8 mouse cellular contexts compared by ENCODE assay signal in the genomic region with DNA sequence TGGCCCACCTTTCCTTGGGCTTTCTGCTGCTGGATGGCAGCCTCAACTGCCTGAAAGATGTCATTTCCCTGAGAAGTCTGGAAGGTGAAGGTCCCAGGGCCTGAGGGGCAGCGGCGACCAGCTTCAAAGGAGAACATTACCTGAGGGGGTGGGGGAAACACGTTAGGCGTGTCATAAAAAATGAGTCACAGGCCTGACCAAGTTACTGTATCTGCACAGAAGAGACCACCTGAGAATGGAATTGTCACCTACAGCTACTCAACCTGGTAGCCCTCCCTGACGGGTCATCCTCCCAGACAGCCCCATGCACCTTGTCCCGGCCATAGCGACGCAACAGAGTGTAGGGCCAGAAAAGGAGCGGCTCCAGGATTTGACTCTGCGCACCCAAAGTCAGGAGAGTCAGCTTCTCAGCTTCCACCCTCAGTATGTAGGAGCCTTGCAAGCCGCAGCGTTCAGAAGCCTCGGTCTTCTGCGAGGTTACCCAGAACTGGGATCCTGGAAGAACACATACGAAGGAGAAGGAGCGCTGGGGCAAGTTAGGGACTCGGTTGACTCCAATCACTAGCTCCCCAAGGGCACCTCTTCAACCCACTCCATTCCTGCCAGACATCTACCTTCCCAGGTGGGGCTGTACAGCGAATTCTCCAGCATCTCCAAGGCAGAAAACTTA. TPM values are rescaled to one million over a fixed set of nuclear protein-coding genes. Genes with fewer than 3 reads are reported as not detected.
DNase-seq lines count a peak whose midpoint lies in the region; ATAC-seq and TF ChIP-seq lines count a peak whose summit lies in the region.

No protein-coding gene starts in this region.

- TF ChIP-seq CTCF in lung, adult 2 months (IDR thresholded peaks at IDR 0.05; ENCODE audit: insufficient read depth, low read length): no peak
- no peak for TF ChIP-seq CTCF in intestine, postnatal 0 days (IDR thresholded peaks at IDR 0.05; ENCODE audit: low read depth)

- H3K4me2 ChIP-seq in embryonic facial prominence, embryonic 14.5 days (ENCODE audit: low read depth, low read length): peak overlapping the region; percentile 63
- H3K4me2 ChIP-seq in intestine, postnatal 0 days (replicated peaks; ENCODE audit: low read depth): peak overlapping the region; percentile 90
- H3K4me2 ChIP-seq in neural tube, embryonic 14.5 days (ENCODE audit: low read depth, low read length): peak overlapping the region; percentile 80

- H3K4me3 ChIP-seq in lung, adult 2 months (replicated peaks; ENCODE audit: extremely low read depth, low read depth, low read length): peak overlapping the region; percentile 67
- H3K4me3 ChIP-seq in embryonic facial prominence, embryonic 14.5 days (ENCODE audit: low read depth, low read length): peak overlapping the region; percentile 56
- peak overlapping the region; percentile 76 for H3K4me3 ChIP-seq in intestine, postnatal 0 days (ENCODE audit: low read depth, low read length)
- H3K4me3 ChIP-seq in neural tube, embryonic 14.5 days (ENCODE audit: low read depth, low read length): peak overlapping the region; percentile 43; the same call in 1 of the 2 replicates

- H3K4me1 ChIP-seq in lung, adult 2 months (ENCODE audit: control insufficient read depth, insufficient read depth, low read length): no peaks in the 10 kb centered on the region; the same call in 1 of the 2 replicates
- peaks cover 25% of the 10 kb centered on the region for H3K4me1 ChIP-seq in embryonic facial prominence, embryonic 14.5 days (ENCODE audit: control insufficient read depth, insufficient read depth, low read length)
- H3K4me1 ChIP-seq in intestine, postnatal 0 days (replicated peaks; ENCODE audit: control insufficient read depth, insufficient read depth, low read length): no peaks in the 10 kb centered on the region
- peaks cover 11% of the 10 kb centered on the region; the same call in 1 of the 2 replicates for H3K4me1 ChIP-seq in neural tube, embryonic 14.5 days (ENCODE audit: control insufficient read depth, insufficient read depth, low read length)

- ATAC-seq in embryonic facial prominence, embryonic 14.5 days (ENCODE audit: low read depth): no peak
- no peak for ATAC-seq in intestine, postnatal 0 days
- ATAC-seq in neural tube, embryonic 14.5 days (ENCODE audit: low read depth): no peak

- H3K27ac ChIP-seq in embryonic facial prominence, embryonic 14.5 days (replicated peaks; ENCODE audit: low read depth, low read length): no peak overlapping the region
- no peak overlapping the region for H3K27ac ChIP-seq in intestine, postnatal 0 days (ENCODE audit: low read depth, low read length)
- no peak overlapping the region for H3K27ac ChIP-seq in neural tube, embryonic 14.5 days (ENCODE audit: low read depth, low read length)

- H3K27me3 ChIP-seq in embryonic facial prominence, embryonic 14.5 days (replicated peaks; ENCODE audit: control insufficient read depth, insufficient read depth, low read length): peaks cover 18% of the 10 kb centered on the region; the same call in 1 of the 2 replicates
- no peaks in the 10 kb centered on the region; the same call in 1 of the 2 replicates for H3K27me3 ChIP-seq in intestine, postnatal 0 days (replicated peaks; ENCODE audit: control insufficient read depth, insufficient read depth, low read length)
- peaks cover 12% of the 10 kb centered on the region; the same call in 1 of the 2 replicates for H3K27me3 ChIP-seq in neural tube, embryonic 14.5 days (ENCODE audit: control insufficient read depth, insufficient read depth, low read length)

- peak overlapping the region; percentile 60 for H3K9ac ChIP-seq in embryonic facial prominence, embryonic 14.5 days (ENCODE audit: low read depth, low read length)
- no peak overlapping the region for H3K9ac ChIP-seq in intestine, postnatal 0 days (ENCODE audit: low read depth, low read length)
- H3K9ac ChIP-seq in neural tube, embryonic 14.5 days (replicated peaks; ENCODE audit: low read depth, low read length): no peak overlapping the region

- intact Hi-C loops in left cerebral cortex, postnatal 36 days (cut with DNase I): no loop called here

- H3K36me3 ChIP-seq in embryonic facial prominence, embryonic 14.5 days (ENCODE audit: control insufficient read depth, insufficient read depth, low read length): no peaks in the 10 kb centered on the region
- H3K36me3 ChIP-seq in intestine, postnatal 0 days (ENCODE audit: control insufficient read depth, insufficient read depth): peaks cover 10% of the 10 kb centered on the region; the same call in 1 of the 2 replicates
- H3K36me3 ChIP-seq in neural tube, embryonic 14.5 days (ENCODE audit: control insufficient read depth, insufficient read depth, low read length): no peaks in the 10 kb centered on the region

- TF ChIP-seq POLR2A in lung, adult 2 months (IDR thresholded peaks at IDR 0.05; ENCODE audit: borderline replicate concordance, extremely low read depth, low read depth, low read length): no peak

- DNase-seq in lung, adult 2 months: no peak
- DNase-seq in lung, postnatal 4 days: no peak
- DNase-seq in embryonic facial prominence, embryonic 14.5 days (ENCODE audit: low spot score): no peak
- no peak for DNase-seq in thymus, postnatal 10 days (ENCODE audit: low spot score in 2 of 2)
- no peak for DNase-seq in left cerebral cortex, postnatal 36 days (ENCODE audit: low spot score in 2 of 2)
- no peak for DNase-seq in embryo, embryonic 9.5 days (ENCODE audit: extremely low spot score)

- H3K9me3 ChIP-seq in embryonic facial prominence, embryonic 14.5 days (ENCODE audit: control insufficient read depth, low read length): no peaks in the 10 kb centered on the region
- no peaks in the 10 kb centered on the region for H3K9me3 ChIP-seq in intestine, postnatal 0 days (ENCODE audit: control insufficient read depth)
- no peaks in the 10 kb centered on the region for H3K9me3 ChIP-seq in neural tube, embryonic 14.5 days (ENCODE audit: control insufficient read depth, low read length)

- 71% methylated on average over 18 of the region's 18 CpGs for WGBS in lung, adult 2 months
- 27% methylated on average over 18 of the region's 18 CpGs for WGBS in embryonic facial prominence, embryonic 14.5 days
- 62% methylated on average over 18 of the region's 18 CpGs for WGBS in intestine, postnatal 0 days
- WGBS in neural tube, embryonic 14.5 days: 19% methylated on average over 18 of the region's 18 CpGs

RNA-seq across cellular contexts. Expression of a gene that starts 1.2 kb away (rescaled TPM):
- 12.6 and 15.1 TPM in 2 replicates for polyA plus RNA-seq in lung, adult 2 months (2012; rRNA removed)
- 6.7 and 8.7 TPM in 2 replicates for polyA plus RNA-seq in embryonic facial prominence, embryonic 14.5 days (2014; fragmentation: Nextera tagmentation; extraction: Ambion mirVana)
- polyA plus RNA-seq in intestine, postnatal 0 days (2015; fragmentation: Nextera tagmentation; extraction: Ambion mirVana): 7.7 and 8.8 TPM in 2 replicates
- polyA plus RNA-seq in neural tube, embryonic 14.5 days (2014; fragmentation: Nextera tagmentation; extraction: Ambion mirVana): 1.0 and 2.0 TPM in 2 replicates
- 1 to 10 TPM; 1.9 to 2.3 TPM for total RNA-seq in left cerebral cortex, postnatal 36 days (2021)

RNA-seq across cellular contexts. Expression of a gene that starts 1.9 kb away (rescaled TPM):
- polyA plus RNA-seq in lung, adult 2 months (2012; rRNA removed): 6.7 and 8.5 TPM in 2 replicates
- polyA plus RNA-seq in embryonic facial prominence, embryonic 14.5 days (2014; fragmentation: Nextera tagmentation; extraction: Ambion mirVana): 19.7 and 21.4 TPM in 2 replicates
- 4.1 and 4.7 TPM in 2 replicates for polyA plus RNA-seq in intestine, postnatal 0 days (2015; fragmentation: Nextera tagmentation; extraction: Ambion mirVana)
- polyA plus RNA-seq in neural tube, embryonic 14.5 days (2014; fragmentation: Nextera tagmentation; extraction: Ambion mirVana): 4.2 and 6.1 TPM in 2 replicates
- 1 to 10 TPM; 2.7 to 4.9 TPM for total RNA-seq in left cerebral cortex, postnatal 36 days (2021)

RNA-seq across cellular contexts. Expression of a gene that starts 22.3 kb away (rescaled TPM):
- polyA plus RNA-seq in lung, adult 2 months (2012; rRNA removed): 389 and 538 TPM in 2 replicates
- 118 and 121 TPM in 2 replicates for polyA plus RNA-seq in embryonic facial prominence, embryonic 14.5 days (2014; fragmentation: Nextera tagmentation; extraction: Ambion mirVana)
- 191 and 210 TPM in 2 replicates for polyA plus RNA-seq in intestine, postnatal 0 days (2015; fragmentation: Nextera tagmentation; extraction: Ambion mirVana)
- 122 and 123 TPM in 2 replicates for polyA plus RNA-seq in neural tube, embryonic 14.5 days (2014; fragmentation: Nextera tagmentation; extraction: Ambion mirVana)
- total RNA-seq in left cerebral cortex, postnatal 36 days (2021): 100 to 1,000 TPM; 112 to 131 TPM

RNA-seq across cellular contexts. Expression of a gene that starts 23.0 kb away (rescaled TPM):
- polyA plus RNA-seq in lung, adult 2 months (2012; rRNA removed): 47.7 and 49.3 TPM in 2 replicates
- 43.0 and 46.3 TPM in 2 replicates for polyA plus RNA-seq in embryonic facial prominence, embryonic 14.5 days (2014; fragmentation: Nextera tagmentation; extraction: Ambion mirVana)
- 22.7 and 24.0 TPM in 2 replicates for polyA plus RNA-seq in intestine, postnatal 0 days (2015; fragmentation: Nextera tagmentation; extraction: Ambion mirVana)
- polyA plus RNA-seq in neural tube, embryonic 14.5 days (2014; fragmentation: Nextera tagmentation; extraction: Ambion mirVana): 37.8 and 45.9 TPM in 2 replicates
- total RNA-seq in left cerebral cortex, postnatal 36 days (2021): 10 to 100 TPM; 41.6 to 48.5 TPM

RNA-seq across cellular contexts. Expression of a gene that starts 25.6 kb away (rescaled TPM):
- 3.6 and 4.3 TPM in 2 replicates for polyA plus RNA-seq in lung, adult 2 months (2012; rRNA removed)
- 0.65 and 0.67 TPM in 2 replicates for polyA plus RNA-seq in embryonic facial prominence, embryonic 14.5 days (2014; fragmentation: Nextera tagmentation; extraction: Ambion mirVana)
- polyA plus RNA-seq in intestine, postnatal 0 days (2015; fragmentation: Nextera tagmentation; extraction: Ambion mirVana): 24.8 and 27.1 TPM in 2 replicates
- 0.24 and 0.54 TPM in 2 replicates for polyA plus RNA-seq in neural tube, embryonic 14.5 days (2014; fragmentation: Nextera tagmentation; extraction: Ambion mirVana)
- under 1 TPM; 0.37 to 0.97 TPM for total RNA-seq in left cerebral cortex, postnatal 36 days (2021)
